Mouse (Mus musculus) intestine, embryonic 16.5 days (tissue): ENCODE measurements around the gene Wdfy4. TPM values are rescaled to one million over a fixed set of nuclear protein-coding genes. Genes with fewer than 3 reads are reported as not detected.

Experiments
- ATAC-seq: fragments of 200-750 bp; cut with Nextera tagmentation; 2 replicates; pipeline ENCODE4 v1.8.0; 2017; ENCODE audit warnings: moderate TSS enrichment, moderate library complexity
- H3K27ac ChIP-seq: fragments of 300-500 bp; sonication (generic); 2 replicates; pipeline ENCODE4 v1.5.1; 2014; ENCODE audit warnings: mild to moderate bottlenecking, low read length
- H3K27me3 ChIP-seq: fragments of 300-500 bp; sonication (generic); replicated peaks from 2 replicates; pipeline ENCODE4 v1.6.1; 2014; ENCODE audit warnings: low read length, control low read depth, mixed read lengths; ENCODE audit not compliant: control insufficient read depth, insufficient read depth
- H3K36me3 ChIP-seq: fragments of 300-500 bp; sonication (generic); 2 replicates; pipeline ENCODE4 v1.6.1; 2014; ENCODE audit warnings: low read length, control low read depth; ENCODE audit not compliant: control insufficient read depth, insufficient read depth
- H3K4me1 ChIP-seq: fragments of 300-500 bp; sonication (generic); 2 replicates; pipeline ENCODE4 v1.6.1; 2014; ENCODE audit warnings: low read length, control low read depth, mixed read lengths; ENCODE audit not compliant: control insufficient read depth, insufficient read depth
- H3K4me2 ChIP-seq: fragments of 300-500 bp; sonication (generic); 2 replicates; pipeline ENCODE4 v1.6.1; 2014; ENCODE audit warnings: low read depth, low read length, control low read depth
- H3K4me3 ChIP-seq: fragments of 300-500 bp; sonication (generic); 2 replicates; pipeline ENCODE4 v1.5.1; 2014; ENCODE audit warnings: mild to moderate bottlenecking, low read length
- H3K9ac ChIP-seq: fragments of 300-500 bp; sonication (generic); 2 replicates; pipeline ENCODE4 v1.6.1; 2014; ENCODE audit warnings: low read depth, low read length
- H3K9me3 ChIP-seq: fragments of 300-500 bp; sonication (generic); 2 replicates; pipeline ENCODE4 v1.6.1; 2016; ENCODE audit warnings: low read length, control low read depth; ENCODE audit not compliant: control insufficient read depth
- WGBS: fragments of 180-500 bp; shearing (Covaris S2); extraction: QIAGEN DNeasy Blood & Tissue Kit; methylation state at CpG from one replicate; pipeline ENCODE4 v1.1.7; 2014; 5-methylcytosine and 5-hydroxymethylcytosine counted together
- polyA plus RNA-seq: library from polyadenylated mRNA; unstranded; fragments of >200 nt; fragmentation: Nextera tagmentation; extraction: Ambion mirVana; gene quantifications from 2 replicates; pipeline ENCODE4 v1.2.1, GENCODE M21; 2015

The Wdfy4 gene
- polyA plus RNA-seq, 1 experiment from 2014 or later = 0.16 TPM

DNA sequence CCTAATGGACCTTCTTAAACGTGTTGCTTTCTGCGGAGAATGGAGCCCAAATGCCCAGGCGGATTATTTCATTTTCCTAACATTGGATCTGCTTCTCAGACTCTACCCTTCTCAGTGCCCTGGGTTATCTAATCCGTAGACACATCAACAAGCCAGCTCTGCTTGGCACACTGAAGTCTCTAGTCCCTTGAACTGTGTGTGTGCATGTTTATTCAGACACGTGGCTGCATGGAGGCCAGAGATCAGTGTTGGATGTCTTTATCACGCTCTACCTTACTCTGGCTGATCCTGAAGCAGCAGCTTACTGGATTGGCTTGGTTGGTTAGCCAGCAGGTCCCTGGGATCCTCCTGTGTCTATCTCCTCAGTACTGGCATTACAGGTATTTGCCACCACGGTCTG is 113.0 kb downstream of the Wdfy4 start:
- Histone ChIP-seq H3K27me3 (no peaks in the 10 kb centered on the region), H3K36me3 (no peaks in the 10 kb centered on the region), H3K4me2 (no peak overlapping the region), H3K27ac (no peak overlapping the region), H3K9ac (no peak overlapping the region), H3K9me3 (no peaks in the 10 kb centered on the region), H3K4me3 (no peak overlapping the region), H3K4me1 (no peaks in the 10 kb centered on the region)
- 81% methylated on average over 7 of the region's 7 CpGs for WGBS
- no peak for ATAC-seq

GRCm38 (mm10) chr14:33067676-33068075 is 117.6 kb downstream of the Wdfy4 start:
- Histone ChIP-seq H3K36me3 (no peaks in the 10 kb centered on the region), H3K4me2 (no peak overlapping the region), H3K9me3 (no peaks in the 10 kb centered on the region), H3K27me3 (no peaks in the 10 kb centered on the region), H3K4me3 (no peak overlapping the region), H3K27ac (no peak overlapping the region), H3K9ac (no peak overlapping the region), H3K4me1 (no peaks in the 10 kb centered on the region)
- no peak for ATAC-seq
- 73% methylated on average over 9 of the region's 9 CpGs for WGBS

DNA sequence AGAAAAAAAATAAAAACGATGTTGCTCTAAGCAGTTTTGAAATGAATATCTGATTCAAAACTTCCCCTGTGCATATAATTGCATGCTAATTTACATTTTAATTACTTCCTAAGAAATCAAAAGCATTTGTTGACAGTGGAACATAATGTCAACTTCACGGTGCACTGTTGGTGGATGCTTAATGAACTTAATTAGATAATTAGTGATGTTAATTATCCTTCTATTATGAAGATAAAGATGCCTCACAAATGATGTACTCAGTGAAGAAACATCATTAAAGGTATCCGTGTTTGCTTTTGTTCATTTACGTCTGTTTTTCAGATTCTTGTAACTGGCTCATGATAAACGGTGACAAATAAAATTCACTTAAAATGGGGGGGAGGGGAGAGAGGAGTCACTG is 122.3 kb downstream of the Wdfy4 start:
- WGBS = 74% methylated on average over 5 of the region's 5 CpGs
- Histone ChIP-seq H3K4me3 (no peak overlapping the region), H3K27ac (no peak overlapping the region), H3K27me3 (no peaks in the 10 kb centered on the region), H3K9ac (no peak overlapping the region), H3K9me3 (no peaks in the 10 kb centered on the region), H3K36me3 (no peaks in the 10 kb centered on the region), H3K4me2 (no peak overlapping the region), H3K4me1 (no peaks in the 10 kb centered on the region)
- ATAC-seq = no peak

DNA sequence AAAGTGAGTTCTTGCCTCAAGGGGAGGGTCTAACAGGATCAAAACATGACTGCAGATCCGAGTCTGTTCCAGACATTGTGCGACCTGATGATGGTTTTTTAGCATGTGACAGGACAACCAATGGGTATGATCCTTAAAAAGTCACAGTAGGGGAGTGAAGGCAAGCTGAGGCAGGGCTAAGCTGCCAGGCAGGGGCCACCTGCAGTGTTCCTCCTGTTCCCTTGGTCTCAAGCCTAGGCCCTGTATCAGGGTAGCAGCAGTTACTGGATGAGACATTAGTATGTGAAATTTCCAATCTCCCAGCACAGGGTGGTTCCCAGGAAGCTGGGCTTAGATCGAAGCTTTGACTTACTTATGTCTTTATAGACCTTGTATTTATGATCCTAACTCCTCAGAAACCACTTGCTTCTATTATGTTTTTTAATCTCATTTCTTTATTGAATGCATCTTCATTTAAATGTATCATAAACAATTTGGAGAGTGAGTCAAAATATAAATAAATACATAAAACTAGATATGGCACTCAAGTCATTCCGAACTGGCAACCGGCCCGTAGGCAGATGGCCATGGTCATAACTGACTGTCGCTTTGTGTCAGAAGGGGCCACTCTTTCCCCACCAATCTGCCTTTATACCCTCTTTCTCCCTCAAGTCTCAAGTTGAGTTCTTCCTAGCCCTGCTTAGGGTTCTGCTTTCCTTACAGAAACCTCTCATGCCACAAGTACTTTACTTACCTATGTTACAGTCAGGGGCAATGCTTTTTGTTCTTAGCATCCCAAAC is 126.2 kb downstream of the Wdfy4 start:
- Histone ChIP-seq H3K9ac (no peak overlapping the region), H3K27me3 (no peaks in the 10 kb centered on the region), H3K36me3 (no peaks in the 10 kb centered on the region), H3K4me1 (no peaks in the 10 kb centered on the region), H3K4me3 (no peak overlapping the region), H3K4me2 (no peak overlapping the region), H3K9me3 (no peaks in the 10 kb centered on the region), H3K27ac (no peak overlapping the region)
- 92% methylated on average over 7 of the region's 7 CpGs for WGBS
- ATAC-seq = no peak

- no peak overlapping the region for H3K4me3 ChIP-seq
- H3K4me1 ChIP-seq = no peaks in the 10 kb centered on the region
- no peaks in the 10 kb centered on the region for H3K36me3 ChIP-seq
- H3K9me3 ChIP-seq = no peaks in the 10 kb centered on the region
- 64% methylated on average over 8 of the region's 8 CpGs for WGBS
- no peaks in the 10 kb centered on the region for H3K27me3 ChIP-seq
- no peak overlapping the region for H3K4me2 ChIP-seq
- no peak overlapping the region for H3K27ac ChIP-seq
- ATAC-seq = no peak
- H3K9ac ChIP-seq = no peak overlapping the region
Measured at GRCm38 (mm10) chr14:33053441-33053840, 131.9 kb downstream of the Wdfy4 start.

DNA sequence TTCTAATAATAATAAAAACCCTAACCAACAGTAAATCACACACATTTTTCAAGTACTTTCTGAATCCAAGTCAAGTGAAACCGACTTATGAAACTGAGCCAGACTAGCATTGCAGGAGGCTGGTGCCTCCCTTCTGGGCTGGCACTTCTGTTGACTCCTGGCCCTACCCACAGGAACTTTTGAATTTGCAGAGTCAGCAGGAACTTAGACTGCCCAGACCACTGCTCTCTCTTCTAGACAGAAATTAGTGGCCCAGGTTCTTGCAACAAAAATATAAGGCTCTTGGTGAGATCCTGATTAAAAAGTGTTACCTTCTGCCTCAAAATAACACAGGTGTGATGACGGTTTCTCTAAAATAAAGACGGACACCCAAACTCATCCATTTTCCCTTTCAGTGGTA is 140.1 kb downstream of the Wdfy4 start:
- Histone ChIP-seq H3K4me3 (no peak overlapping the region), H3K4me2 (no peak overlapping the region), H3K27me3 (no peaks in the 10 kb centered on the region), H3K9me3 (no peaks in the 10 kb centered on the region), H3K27ac (no peak overlapping the region), H3K4me1 (no peaks in the 10 kb centered on the region), H3K9ac (no peak overlapping the region), H3K36me3 (no peaks in the 10 kb centered on the region)
- no peak for ATAC-seq
- 83% methylated on average over 3 of the region's 3 CpGs for WGBS

DNA sequence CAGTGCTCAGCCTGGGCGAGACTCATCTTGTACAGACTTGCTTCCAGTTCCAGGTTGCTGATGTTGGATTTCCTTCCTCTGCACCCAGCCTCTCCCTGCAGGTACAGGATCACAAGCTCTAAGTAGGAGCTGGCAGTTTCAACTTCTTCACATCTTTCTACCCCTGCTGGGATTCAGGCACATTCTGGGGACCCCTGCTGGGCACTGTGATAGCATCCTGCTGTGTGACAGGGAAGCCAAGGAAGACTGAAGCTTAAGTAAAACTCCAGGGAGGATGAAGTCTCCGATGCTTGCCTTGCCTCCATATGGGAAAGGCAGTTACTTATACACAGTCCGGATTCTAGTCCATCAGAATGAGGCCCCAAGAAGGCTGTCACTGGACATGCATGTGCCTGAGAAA is 148.5 kb downstream of the Wdfy4 start:
- Histone ChIP-seq H3K4me1 (no peaks in the 10 kb centered on the region), H3K27me3 (no peaks in the 10 kb centered on the region), H3K4me3 (no peak overlapping the region), H3K27ac (no peak overlapping the region), H3K4me2 (no peak overlapping the region), H3K36me3 (no peaks in the 10 kb centered on the region), H3K9ac (no peak overlapping the region), H3K9me3 (no peaks in the 10 kb centered on the region)
- 39% methylated on average over 3 of the region's 3 CpGs for WGBS
- ATAC-seq = no peak

DNA sequence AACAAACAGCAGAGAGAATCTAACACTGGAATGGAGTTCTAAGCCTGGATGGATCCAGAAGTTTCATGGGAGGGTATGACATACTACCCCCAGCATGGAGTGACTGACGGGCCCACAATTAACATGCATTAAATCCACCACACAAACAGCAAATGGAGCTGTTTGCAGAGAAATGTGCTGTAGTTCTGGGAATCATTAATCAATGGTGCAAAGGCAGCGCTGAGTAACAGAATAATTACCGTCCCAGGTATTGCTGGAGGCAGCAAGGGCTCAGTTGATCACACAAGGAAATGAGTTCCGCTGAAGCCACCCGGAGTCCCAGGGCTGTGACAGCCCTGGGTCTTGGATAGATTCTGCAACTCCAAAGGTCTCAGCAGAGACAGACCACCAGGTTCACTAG is 149.9 kb downstream of the Wdfy4 start:
- no peak overlapping the region for H3K4me3 ChIP-seq
- no peak overlapping the region for H3K4me2 ChIP-seq
- no peaks in the 10 kb centered on the region for H3K36me3 ChIP-seq
- H3K27me3 ChIP-seq = no peaks in the 10 kb centered on the region
- no peak for ATAC-seq
- no peaks in the 10 kb centered on the region for H3K9me3 ChIP-seq
- H3K9ac ChIP-seq = no peak overlapping the region
- no peak overlapping the region for H3K27ac ChIP-seq
- WGBS = 56% methylated on average over 5 of the region's 5 CpGs
- no peaks in the 10 kb centered on the region for H3K4me1 ChIP-seq

DNA sequence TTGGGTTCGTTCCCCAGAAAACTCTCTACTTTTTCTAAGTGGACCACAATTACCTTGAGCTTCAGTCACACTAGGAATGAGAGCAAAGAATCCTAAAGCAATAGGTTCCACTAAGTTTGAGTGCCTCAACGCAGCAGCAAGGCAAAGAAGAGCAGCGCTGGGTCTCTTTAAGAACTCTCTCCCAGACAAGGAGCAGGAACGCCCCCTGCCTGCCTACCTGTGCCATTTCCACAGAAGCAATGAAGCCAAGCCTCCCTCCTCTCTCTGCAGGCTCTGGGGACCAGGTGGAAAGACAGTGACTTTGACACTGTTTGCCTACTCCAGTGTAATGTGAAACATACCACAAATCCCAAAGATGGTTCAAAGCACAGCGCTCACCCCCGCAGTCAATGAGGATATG is 151.9 kb downstream of the Wdfy4 start:
- Histone ChIP-seq H3K9me3 (no peaks in the 10 kb centered on the region), H3K27ac (no peak overlapping the region), H3K36me3 (no peaks in the 10 kb centered on the region), H3K4me2 (no peak overlapping the region), H3K4me1 (no peaks in the 10 kb centered on the region), H3K27me3 (no peaks in the 10 kb centered on the region), H3K9ac (no peak overlapping the region), H3K4me3 (no peak overlapping the region)
- ATAC-seq = no peak
- WGBS = 36% methylated on average over 6 of the region's 6 CpGs

DNA sequence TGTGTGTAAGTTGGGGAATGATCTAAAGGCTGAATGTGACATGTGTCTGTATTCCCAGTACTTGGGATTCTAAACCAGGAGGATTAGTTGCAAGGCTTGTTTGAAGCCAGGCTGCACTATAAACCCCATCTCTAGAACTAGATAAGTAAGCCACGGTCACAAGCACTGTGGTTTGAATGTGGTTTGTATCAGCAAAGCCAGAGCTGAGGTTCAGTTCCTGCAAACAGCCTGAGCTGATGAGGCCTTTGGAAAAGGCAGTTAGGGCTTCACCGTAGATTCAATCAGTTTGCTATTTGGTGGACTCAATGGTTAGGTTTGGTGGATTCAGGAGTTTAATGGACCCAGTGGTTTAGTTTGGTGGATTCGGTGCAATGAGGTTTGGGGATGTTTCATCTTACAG is 154.5 kb downstream of the Wdfy4 start:
- WGBS = 78% methylated on average over 3 of the region's 3 CpGs
- no peaks in the 10 kb centered on the region for H3K36me3 ChIP-seq

More for the DNA sequence above, 154.5 kb downstream of the Wdfy4 start:
- no peak overlapping the region for H3K9ac ChIP-seq
- H3K4me1 ChIP-seq = no peaks in the 10 kb centered on the region
- no peaks in the 10 kb centered on the region for H3K9me3 ChIP-seq
- no peak for ATAC-seq
- H3K27ac ChIP-seq = no peak overlapping the region
- no peak overlapping the region for H3K4me3 ChIP-seq
- no peak overlapping the region for H3K4me2 ChIP-seq
- no peaks in the 10 kb centered on the region for H3K27me3 ChIP-seq
